Mouse (Mus musculus) stomach, postnatal 0 days (tissue): ENCODE data around the gene Thbs1.

Experiments
- CTCF ChIP-seq: IDR thresholded peaks from 2 replicates; pipeline ENCODE4 v1.5.1; 2016; ENCODE audit warnings: antibody characterized with exemption, low read depth, mild to moderate bottlenecking, moderate library complexity
- EP300 ChIP-seq: optimal IDR thresholded peaks from 2 replicates; pipeline ENCODE3; 2016; ENCODE audit warnings: antibody characterized with exemption

DNA sequence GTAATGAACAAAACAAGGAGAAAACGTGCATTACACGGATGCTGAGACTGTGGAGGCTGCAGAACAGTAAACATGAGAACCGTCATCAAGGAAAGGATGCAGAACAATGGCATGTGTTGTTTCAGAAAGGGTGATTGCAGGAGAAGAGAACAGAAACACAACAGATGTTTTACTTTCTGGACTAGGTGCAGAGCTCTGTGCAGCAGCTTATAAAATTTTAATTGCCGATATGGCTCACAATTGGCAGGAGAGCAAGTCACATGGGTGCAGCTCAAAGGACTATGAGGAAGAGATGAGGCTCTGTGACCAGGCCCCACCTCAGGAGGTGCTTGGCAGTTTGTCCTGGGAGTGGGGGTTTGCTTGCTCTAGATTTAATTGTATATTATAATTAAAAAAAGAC is 12.6 kb upstream of the Thbs1 start:
- TF ChIP-seq CTCF, result no peak
- TF ChIP-seq EP300, result no peak
